Mouse (Mus musculus) heart, adult 11 months (tissue): ENCODE measurements around the gene Dusp8.

Experiments used
- DNase-seq: peaks from one replicate; pipeline ENCODE4 v3.0.0; 2022

Dusp8 gene

DNA sequence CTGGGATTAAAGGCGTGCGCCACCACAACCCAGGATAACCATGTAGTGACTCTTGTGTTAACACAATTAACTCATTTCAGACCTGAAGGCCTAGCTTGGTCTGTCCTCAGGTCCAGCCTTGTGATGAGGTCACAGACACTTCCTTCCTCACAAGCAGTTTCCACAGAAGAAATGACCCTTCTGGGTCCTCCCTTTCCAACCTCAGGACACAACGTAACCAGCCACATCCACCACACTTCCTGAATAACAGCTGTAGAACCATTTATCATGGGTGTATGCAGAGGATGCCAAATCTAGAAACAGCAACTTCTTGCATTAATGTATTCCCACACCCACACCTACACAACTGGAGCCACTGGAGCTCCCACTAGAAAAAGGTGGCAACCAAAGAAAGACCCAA lies 54.9 kb downstream of the Dusp8 start:
- peak; percentile 98 for DNase-seq

DNA sequence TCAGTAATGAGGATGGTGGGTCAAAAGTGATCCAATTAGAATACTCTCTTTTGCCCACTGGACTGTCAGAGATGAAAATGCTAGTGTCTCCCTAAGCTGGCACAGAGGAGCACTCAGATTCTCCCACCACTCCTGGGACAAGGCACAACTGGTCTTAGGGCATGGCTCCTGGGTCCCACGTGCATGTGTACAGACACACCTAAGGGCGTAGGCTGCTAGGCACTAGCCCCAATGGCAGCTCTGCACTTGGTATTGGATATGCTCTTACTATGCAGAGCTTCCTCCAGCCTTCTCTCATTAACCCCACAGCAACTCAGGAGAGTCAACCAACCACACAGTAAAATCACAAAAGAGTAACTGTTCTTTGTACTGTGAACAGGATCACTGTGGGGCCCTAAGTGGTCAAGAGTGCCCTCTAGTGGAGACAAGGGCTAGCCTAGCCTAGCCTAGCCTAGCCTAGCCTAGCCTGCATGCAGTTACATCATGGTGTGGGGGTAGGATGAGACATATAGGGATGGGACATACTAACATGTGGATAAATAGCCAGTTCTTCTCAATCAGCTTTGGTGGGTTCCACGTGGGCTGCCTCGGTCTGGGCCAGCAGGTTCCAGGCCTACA lies 58.0 kb downstream of the Dusp8 start:
- no peak for DNase-seq

DNA sequence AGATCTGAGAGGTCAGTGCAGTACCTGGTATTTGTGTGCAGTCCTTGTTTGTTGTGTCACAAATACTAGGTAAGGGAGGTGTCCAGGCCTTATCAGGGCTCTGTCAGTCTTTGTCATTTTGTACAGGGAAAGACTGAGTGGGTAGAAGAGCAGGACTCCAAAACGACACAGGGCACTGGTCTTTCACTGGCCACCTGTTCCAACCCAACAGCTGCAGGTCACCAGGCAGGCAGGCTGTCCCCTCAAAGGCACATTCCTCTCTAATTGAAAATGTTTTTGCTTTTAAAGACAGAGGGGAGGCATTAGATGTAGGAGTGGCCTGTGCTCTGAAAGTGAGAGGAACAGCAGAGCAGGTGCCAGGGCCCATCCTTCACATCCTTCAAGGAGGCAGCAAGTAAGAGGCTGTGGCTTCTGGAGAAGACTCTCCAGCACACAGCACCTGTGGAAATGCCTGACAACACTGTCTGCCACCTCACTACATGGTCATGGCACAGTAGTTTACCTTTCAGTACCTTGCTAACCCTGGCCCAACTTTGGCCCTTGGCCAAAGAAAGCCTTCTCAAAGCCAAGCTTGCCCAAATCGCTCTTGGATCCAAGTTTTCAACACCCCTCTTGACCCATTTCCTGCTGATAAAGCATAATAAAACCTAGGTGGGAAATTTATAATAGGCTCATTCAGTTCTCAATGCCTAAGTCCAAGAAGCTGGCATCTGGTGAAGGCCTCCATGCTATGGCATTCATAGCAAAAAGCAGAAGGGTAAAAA lies 60.4 kb downstream of the Dusp8 start:
- no peak for DNase-seq

DNA sequence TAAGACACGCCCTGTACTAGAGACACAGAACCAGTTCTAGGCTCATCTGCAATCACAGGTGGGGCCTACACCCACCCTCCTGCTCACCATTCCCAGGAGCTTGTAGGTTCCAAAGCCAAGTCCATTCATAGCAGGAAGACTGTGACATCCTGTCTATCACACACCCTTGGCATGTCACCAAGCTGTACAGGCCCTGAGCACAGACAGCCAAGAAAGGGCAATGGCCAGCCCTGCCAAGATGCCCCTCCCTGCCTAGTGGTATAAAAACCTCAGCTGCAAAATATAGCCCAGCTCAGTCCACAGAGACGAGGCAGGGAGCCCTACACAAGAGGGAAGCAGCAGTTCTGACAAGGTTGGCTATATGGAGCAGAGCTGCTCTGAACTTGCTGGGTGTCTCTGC lies 61.4 kb downstream of the Dusp8 start:
- peak; percentile 99 for DNase-seq

DNA sequence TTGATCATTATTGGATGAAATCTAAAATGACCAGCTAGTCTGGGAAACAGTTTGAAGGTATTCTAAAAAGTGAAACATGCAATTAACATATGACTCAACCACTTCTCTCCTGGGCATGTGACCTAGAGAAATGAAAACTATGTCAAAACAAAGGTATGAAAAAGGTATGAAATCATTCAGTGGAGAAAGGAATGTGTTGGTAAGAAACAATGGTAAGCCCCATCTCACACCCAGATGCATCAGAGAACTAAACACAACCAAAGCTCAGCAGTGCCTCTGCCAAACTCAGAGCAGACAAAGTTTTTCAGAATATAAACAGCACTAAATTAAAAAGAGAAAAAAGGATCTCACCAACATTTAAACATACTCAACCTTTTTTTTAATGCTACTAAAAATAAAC lies 65.6 kb downstream of the Dusp8 start:
- DNase-seq: no peak
